ENCODE assay signal across 9 mouse cellular contexts in the genomic region with DNA sequence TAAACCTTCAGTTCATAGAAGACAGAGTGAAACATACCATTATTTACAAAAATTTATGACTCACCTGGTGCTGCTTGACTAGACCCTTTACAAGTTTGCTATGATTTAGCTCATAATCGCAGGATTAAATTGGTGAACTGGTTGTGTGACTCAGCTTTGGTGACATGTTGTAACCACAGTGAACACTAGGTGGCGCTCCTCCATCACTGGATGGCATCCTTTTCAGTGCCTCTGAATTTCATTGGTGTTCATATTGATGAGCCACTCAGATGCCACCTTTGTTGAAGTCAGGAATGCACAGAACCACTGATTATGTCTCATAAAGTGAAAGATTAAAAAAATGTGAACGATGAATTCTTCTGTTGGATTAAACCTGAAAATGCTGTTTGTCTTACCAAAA. TPM values are rescaled to one million over a fixed set of nuclear protein-coding genes. Genes with fewer than 3 reads are reported as not detected.
DNase-seq lines count a peak whose midpoint lies in the region; TF ChIP-seq lines count a peak whose summit lies in the region.
"Had no signal": no experiment of that assay in that cellular context is flagged by ENCODE, and none has a peak within 500 bp of the region (broad histone marks: within the 10 kb centered on the region; RNA-seq: fewer than 3 reads in every experiment).

No protein-coding gene starts in this region.

- H3K27ac ChIP-seq in gastrocnemius, adult 2 months, result no peak overlapping the region
- H3K27ac ChIP-seq: liver, embryonic 15.5 days had no signal

- intact Hi-C loops in gastrocnemius, adult 2 months (cut with DNase I), result loop anchor here (2.0 to 5.0 kb wide), 3 partner anchors 586 to 804 kb away; no protein-coding TSS in a partner anchor

- no peak overlapping the region for H3K4me3 ChIP-seq in gastrocnemius, adult 2 months
- H3K4me3 ChIP-seq: liver, embryonic 15.5 days had no signal

- DNase-seq in CD8-positive naive resting alpha-beta T cell, adult 2 months (ENCODE audit: low read depth in 2 of 2, low spot score in 2 of 2), result peak; percentile 45 to 64
- peak; percentile 74 for DNase-seq in ZHBTc4 (ENCODE audit: low read depth, low spot score)
- peak; percentile 77 to 87 for DNase-seq in cerebellum, postnatal 36 days
- peak; percentile 69 for DNase-seq in gastrocnemius, adult 2 months
- DNase-seq in layer of hippocampus, adult 18-20 months (ENCODE audit: low spot score in 2 of 2), result peak; percentile 61 to 93
- DNase-seq in lung, postnatal 25 days (ENCODE audit: low spot score), result peak; percentile 69
- peak; percentile 71 for DNase-seq in right cerebral cortex, adult 18-20 months
- peak; percentile 55 for DNase-seq in yolk sac, embryonic 10.5 days (ENCODE audit: low spot score)

- TF ChIP-seq CTCF in gastrocnemius, adult 2 months (IDR thresholded peaks at IDR 0.05), result peak; percentile 86

RNA-seq across cellular contexts. Expression of a gene that starts 9.4 kb away (rescaled TPM):
- 10 to 100 TPM; 26.5 to 28.0 TPM for total RNA-seq in gastrocnemius, adult 2 months (2021)
- total RNA-seq in layer of hippocampus, adult 18-20 months (2021), result 10 to 100 TPM; 22.1 to 22.6 TPM

RNA-seq across cellular contexts. Expression of a gene that starts 12.8 kb away (rescaled TPM):
- 1 to 10 TPM; 1.4 TPM for total RNA-seq in gastrocnemius, adult 2 months (2021)
- total RNA-seq in layer of hippocampus, adult 18-20 months (2021), result 10 to 100 TPM; 23.3 to 23.6 TPM

RNA-seq across cellular contexts. Expression of a gene that starts 41.3 kb away (rescaled TPM):
- total RNA-seq in gastrocnemius, adult 2 months (2021), result 10 to 100 TPM; 11.2 to 11.8 TPM
- total RNA-seq in layer of hippocampus, adult 18-20 months (2021), result 10 to 100 TPM; 22.5 to 22.7 TPM

Comparison
In these comparisons a context has a peak if more than half of its experiments do, and no peak if none do; other contexts are left out.
1. RNA of a gene that starts 12.8 kb away (total RNA-seq): 23.3 to 23.6 TPM in layer of hippocampus, adult 18-20 months; 1.4 TPM in gastrocnemius, adult 2 months; every median in the first group is over 10 times any median in the second.
2. Peak in every context shown above with its lines, with median percentiles within 50 percentile points of each other: DNase-seq.